Mouse (Mus musculus): Measurements from ENCODE around the gene B3gat2. TPM values are rescaled to one million over a fixed set of nuclear protein-coding genes. Genes with fewer than 3 reads are reported as not detected.

B3gat2 gene
- polyA plus RNA-seq, 1 experiment from 2014 or later: 0.23 TPM

GRCm38 (mm10) chr1:23762782-23763630 lies 1.5 kb downstream of the B3gat2 start:
- Histone ChIP-seq H3K9ac (peak overlapping the region; percentile 30; the same call in 1 of the 2 replicates), H3K27ac (no peak overlapping the region), H3K36me3 (no peaks in the 10 kb centered on the region), H3K27me3 (replicated peaks) (peaks cover 44% of the 10 kb centered on the region), H3K9me3 (no peaks in the 10 kb centered on the region), H3K4me2 (replicated peaks) (peak overlapping the region; percentile 99), H3K4me1 (replicated peaks) (peaks cover 13% of the 10 kb centered on the region), H3K4me3 (replicated peaks) (peak overlapping the region; percentile 56)
- 1% methylated on average over 65 of the region's 65 CpGs for WGBS
- peak; percentile 95 for ATAC-seq

GRCm38 (mm10) chr1:23763726-23764125 lies 2.2 kb downstream of the B3gat2 start:
- Histone ChIP-seq H3K36me3 (no peaks in the 10 kb centered on the region), H3K27ac (no peak overlapping the region), H3K4me2 (replicated peaks) (peak overlapping the region; percentile 99; the same call in 1 of the 2 replicates), H3K4me3 (replicated peaks) (no peak overlapping the region), H3K4me1 (replicated peaks) (peaks cover 13% of the 10 kb centered on the region), H3K9me3 (no peaks in the 10 kb centered on the region), H3K9ac (no peak overlapping the region), H3K27me3 (replicated peaks) (peaks cover 43% of the 10 kb centered on the region)
- no peak for ATAC-seq
- WGBS: 5% methylated on average over 7 of the region's 7 CpGs

- ATAC-seq: no peak
- 74% methylated on average over 4 of the region's 4 CpGs for WGBS
Observed at GRCm38 (mm10) chr1:23764710-23765109, 3.2 kb downstream of the B3gat2 start.

GRCm38 (mm10) chr1:23773039-23773438 lies 11.5 kb downstream of the B3gat2 start:
- Histone ChIP-seq H3K36me3 (no peaks in the 10 kb centered on the region), H3K27ac (no peak overlapping the region), H3K4me3 (replicated peaks) (no peak overlapping the region), H3K27me3 (replicated peaks) (no peaks in the 10 kb centered on the region), H3K4me2 (replicated peaks) (no peak overlapping the region), H3K9me3 (no peaks in the 10 kb centered on the region), H3K9ac (no peak overlapping the region), H3K4me1 (replicated peaks) (no peaks in the 10 kb centered on the region)
- ATAC-seq: no peak
- WGBS: 61% methylated on average over 3 of the region's 3 CpGs

More at GRCm38 (mm10) chr1:23764710-23765109, 3.2 kb downstream of the B3gat2 start:
- Histone ChIP-seq H3K27ac (no peak overlapping the region), H3K4me2 (replicated peaks) (no peak overlapping the region), H3K36me3 (no peaks in the 10 kb centered on the region), H3K9ac (no peak overlapping the region), H3K4me1 (replicated peaks) (peaks cover 13% of the 10 kb centered on the region), H3K4me3 (replicated peaks) (no peak overlapping the region), H3K9me3 (no peaks in the 10 kb centered on the region), H3K27me3 (replicated peaks) (peaks cover 38% of the 10 kb centered on the region)

GRCm38 (mm10) chr1:23792737-23793533 lies 31.4 kb downstream of the B3gat2 start:
- no peak for ATAC-seq
- no peak overlapping the region for H3K4me3 ChIP-seq (replicated peaks)
- 46% methylated on average over 11 of the region's 11 CpGs for WGBS

GRCm38 (mm10) chr1:23798306-23798705 lies 36.8 kb downstream of the B3gat2 start:
- no peak for ATAC-seq
- 87% methylated on average over 9 of the region's 9 CpGs for WGBS

More at GRCm38 (mm10) chr1:23792737-23793533, 31.4 kb downstream of the B3gat2 start:
- no peak overlapping the region for H3K27ac ChIP-seq
- H3K36me3 ChIP-seq: no peaks in the 10 kb centered on the region
- H3K4me1 ChIP-seq (replicated peaks): no peaks in the 10 kb centered on the region
- H3K27me3 ChIP-seq (replicated peaks): no peaks in the 10 kb centered on the region
- no peak overlapping the region for H3K9ac ChIP-seq
- H3K4me2 ChIP-seq (replicated peaks): no peak overlapping the region
- no peaks in the 10 kb centered on the region for H3K9me3 ChIP-seq

GRCm38 (mm10) chr1:23821615-23822014 lies 60.1 kb downstream of the B3gat2 start:
- Histone ChIP-seq H3K27ac (no peak overlapping the region), H3K4me2 (replicated peaks) (no peak overlapping the region), H3K4me3 (replicated peaks) (no peak overlapping the region), H3K4me1 (replicated peaks) (no peaks in the 10 kb centered on the region), H3K27me3 (replicated peaks) (no peaks in the 10 kb centered on the region), H3K9me3 (no peaks in the 10 kb centered on the region), H3K9ac (no peak overlapping the region), H3K36me3 (no peaks in the 10 kb centered on the region)
- 83% methylated on average over 5 of the region's 5 CpGs for WGBS
- ATAC-seq: no peak

More at GRCm38 (mm10) chr1:23798306-23798705, 36.8 kb downstream of the B3gat2 start:
- H3K36me3 ChIP-seq: no peaks in the 10 kb centered on the region
- no peaks in the 10 kb centered on the region for H3K9me3 ChIP-seq
- no peak overlapping the region for H3K27ac ChIP-seq
- H3K4me2 ChIP-seq (replicated peaks): no peak overlapping the region
- H3K4me3 ChIP-seq (replicated peaks): no peak overlapping the region
- no peaks in the 10 kb centered on the region for H3K4me1 ChIP-seq (replicated peaks)
- H3K27me3 ChIP-seq (replicated peaks): no peaks in the 10 kb centered on the region
- H3K9ac ChIP-seq: no peak overlapping the region

- WGBS: 36% methylated on average over 13 of the region's 13 CpGs
Observed at GRCm38 (mm10) chr1:23826887-23827758, 65.6 kb downstream of the B3gat2 start.

GRCm38 (mm10) chr1:23834246-23834645 lies 72.7 kb downstream of the B3gat2 start:
- Histone ChIP-seq H3K27ac (no peak overlapping the region), H3K27me3 (replicated peaks) (no peaks in the 10 kb centered on the region), H3K9me3 (no peaks in the 10 kb centered on the region), H3K9ac (no peak overlapping the region), H3K4me1 (replicated peaks) (no peaks in the 10 kb centered on the region), H3K36me3 (no peaks in the 10 kb centered on the region), H3K4me3 (replicated peaks) (no peak overlapping the region), H3K4me2 (replicated peaks) (no peak overlapping the region)
- no peak for ATAC-seq
- 82% methylated on average over 7 of the region's 7 CpGs for WGBS

More at GRCm38 (mm10) chr1:23826887-23827758, 65.6 kb downstream of the B3gat2 start:
- H3K9me3 ChIP-seq: no peaks in the 10 kb centered on the region
- ATAC-seq: peak; percentile 71
- H3K9ac ChIP-seq: no peak overlapping the region
- no peaks in the 10 kb centered on the region for H3K4me1 ChIP-seq (replicated peaks)
- H3K4me3 ChIP-seq (replicated peaks): no peak overlapping the region
- H3K27me3 ChIP-seq (replicated peaks): no peaks in the 10 kb centered on the region
- H3K4me2 ChIP-seq (replicated peaks): no peak overlapping the region
- H3K36me3 ChIP-seq: no peaks in the 10 kb centered on the region
- no peak overlapping the region for H3K27ac ChIP-seq

- no peaks in the 10 kb centered on the region for H3K27me3 ChIP-seq (replicated peaks)
Observed at GRCm38 (mm10) chr1:23834819-23835218, 73.3 kb downstream of the B3gat2 start.

GRCm38 (mm10) chr1:23836630-23837029 lies 75.1 kb downstream of the B3gat2 start:
- 0 out of 2 replicates have a peak, but pooled peaks cover 2% of the 10 kb centered on the region for H3K36me3 ChIP-seq
- H3K4me1 ChIP-seq (replicated peaks): no peaks in the 10 kb centered on the region
- H3K27ac ChIP-seq: no peak overlapping the region
- no peak for ATAC-seq
- H3K4me2 ChIP-seq (replicated peaks): no peak overlapping the region
- H3K4me3 ChIP-seq (replicated peaks): no peak overlapping the region
- no peaks in the 10 kb centered on the region for H3K27me3 ChIP-seq (replicated peaks)
- H3K9me3 ChIP-seq: no peaks in the 10 kb centered on the region
- WGBS: 78% methylated on average over 4 of the region's 4 CpGs
- no peak overlapping the region for H3K9ac ChIP-seq

More at GRCm38 (mm10) chr1:23834819-23835218, 73.3 kb downstream of the B3gat2 start:
- H3K4me3 ChIP-seq (replicated peaks): no peak overlapping the region
- H3K27ac ChIP-seq: no peak overlapping the region
- H3K9me3 ChIP-seq: no peaks in the 10 kb centered on the region
- H3K36me3 ChIP-seq: no peaks in the 10 kb centered on the region
- H3K4me1 ChIP-seq (replicated peaks): no peaks in the 10 kb centered on the region
- no peak overlapping the region for H3K9ac ChIP-seq
- WGBS: 53% methylated on average over 9 of the region's 9 CpGs
- no peak overlapping the region for H3K4me2 ChIP-seq (replicated peaks)
- ATAC-seq: no peak

All from intestine, embryonic 15.5 days (tissue).